Mouse (Mus musculus): ENCODE results near the gene Rmnd5a.
A peak's percentile ranks its signal among the peaks of the same experiment; 100 is the strongest.
"Not testable (repeated sequence)": the region's sequence is repeated elsewhere in the genome, so short reads cannot be mapped to it uniquely, and the experiment has no call there.

Rmnd5a gene

DNA sequence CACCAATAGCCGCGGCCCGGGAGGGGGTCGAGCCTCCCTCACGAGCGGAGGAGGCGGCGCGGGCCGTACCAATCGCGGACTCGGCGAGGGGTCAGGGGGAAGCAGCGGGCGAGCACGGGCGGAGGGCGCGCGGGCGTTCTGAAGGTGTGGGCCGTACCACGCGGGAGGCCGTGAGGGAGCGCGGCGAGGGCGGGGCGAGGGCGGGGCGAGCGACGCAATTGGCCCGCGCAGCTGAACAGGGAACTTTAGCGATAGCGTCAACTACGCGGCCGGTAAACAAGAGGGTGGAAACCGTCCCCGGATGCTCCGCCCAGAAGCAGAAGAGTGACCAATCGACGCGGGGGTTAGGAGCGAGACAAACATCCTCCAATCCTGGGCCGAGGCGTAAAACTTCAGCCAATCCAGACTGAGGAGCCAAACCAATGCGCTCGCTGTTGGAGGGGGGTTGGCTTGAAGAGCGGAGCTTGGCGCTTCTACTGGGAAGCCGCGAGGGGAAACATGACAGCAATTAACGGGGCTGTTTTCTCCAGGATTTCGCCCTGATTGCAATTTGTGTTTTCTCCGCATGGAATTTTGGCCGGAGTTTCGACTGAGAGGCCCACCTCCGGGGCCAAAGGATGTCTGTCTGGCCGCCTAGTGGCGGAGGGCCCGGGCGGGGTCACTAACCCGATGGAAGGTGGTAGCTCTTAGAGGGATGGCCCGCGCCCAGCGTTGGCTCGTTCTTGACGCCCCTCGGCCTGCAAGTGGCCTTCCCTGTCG lies at the start of gene Rmnd5a:
Gene Rmnd5a (minus strand): TSS at position 146 of the 759 bp plus-strand sequence.
- DNase-seq, result peak; percentile 99

DNA sequence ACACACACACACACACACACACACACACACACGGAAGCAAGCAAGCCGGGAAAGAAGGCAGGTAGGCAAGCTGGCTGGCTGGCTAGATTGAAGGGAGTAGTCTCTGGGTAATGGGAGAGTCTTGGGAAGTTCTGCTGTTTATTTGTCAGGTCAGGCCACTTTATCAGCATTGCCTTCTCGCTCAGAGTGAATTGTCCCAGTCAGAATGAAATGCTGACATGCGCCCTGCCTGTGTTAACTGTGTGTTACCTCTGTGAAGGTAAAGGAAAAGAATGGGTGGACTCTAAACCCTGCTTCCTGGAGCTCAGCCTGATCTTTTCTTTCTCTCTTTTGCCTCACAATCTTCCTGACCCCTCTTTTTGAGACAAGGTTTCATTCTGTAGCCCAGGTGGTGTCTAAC lies 47.5 kb upstream of the Rmnd5a start:
- DNase-seq, result no peak

DNA sequence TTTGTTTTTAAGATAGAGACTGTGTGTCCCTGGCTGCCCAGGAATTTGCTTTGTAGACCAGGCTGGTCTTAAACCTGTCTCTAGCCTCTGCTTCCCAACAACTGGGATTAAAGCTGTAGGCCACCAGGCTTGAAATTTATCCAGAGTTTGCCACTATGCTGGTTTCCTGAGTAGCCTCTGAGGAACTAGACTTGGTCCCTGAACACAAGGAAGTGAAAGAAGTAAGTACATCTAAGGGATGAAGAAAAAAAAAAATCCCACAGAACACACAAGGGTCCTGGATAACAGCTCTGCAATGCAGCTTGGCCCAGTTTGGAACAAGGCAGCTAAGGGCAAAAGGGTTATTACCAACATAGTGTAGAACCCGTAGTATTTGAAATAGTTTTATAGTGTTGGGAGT lies 46.4 kb upstream of the Rmnd5a start:
- no peak for DNase-seq

DNA sequence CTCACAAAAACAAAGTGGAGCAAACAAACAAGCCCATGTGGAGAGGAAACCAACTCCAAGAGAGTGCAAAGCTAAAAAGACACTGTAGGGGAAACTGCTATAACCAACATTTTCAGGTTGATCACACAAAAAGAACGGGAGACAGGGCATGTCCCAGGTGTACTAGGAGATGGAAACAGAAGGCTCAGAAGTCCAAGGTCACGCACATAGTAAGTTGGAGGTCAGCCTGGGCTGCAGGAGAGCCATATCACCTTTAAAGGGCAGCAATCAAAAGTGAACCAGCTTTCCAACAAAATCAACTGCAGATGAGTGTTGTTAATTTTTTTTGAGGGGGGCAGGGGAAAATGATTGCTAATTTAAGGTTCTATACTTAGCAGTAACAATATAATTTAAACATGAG lies 45.8 kb upstream of the Rmnd5a start:
- no peak for DNase-seq

DNA sequence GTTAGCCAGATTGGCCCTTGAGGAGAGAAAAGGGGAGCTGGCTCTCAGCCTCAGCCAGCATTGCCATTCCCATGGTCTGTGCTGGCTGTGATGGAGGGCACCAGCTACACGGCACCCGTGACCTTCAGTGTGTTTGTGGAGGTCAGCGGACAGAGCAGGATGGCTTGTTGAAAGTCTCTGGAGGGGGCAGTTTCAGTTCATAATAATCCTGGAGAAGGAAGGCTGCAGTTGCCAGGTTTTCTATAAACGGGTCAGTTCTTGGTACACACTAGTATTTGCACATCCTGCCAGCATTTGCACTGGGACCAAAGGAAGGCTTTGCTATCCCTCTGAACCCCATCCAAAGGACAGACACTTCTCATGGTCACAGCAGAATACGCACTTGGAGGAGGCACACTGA lies 44.8 kb upstream of the Rmnd5a start:
- DNase-seq, result no peak

DNA sequence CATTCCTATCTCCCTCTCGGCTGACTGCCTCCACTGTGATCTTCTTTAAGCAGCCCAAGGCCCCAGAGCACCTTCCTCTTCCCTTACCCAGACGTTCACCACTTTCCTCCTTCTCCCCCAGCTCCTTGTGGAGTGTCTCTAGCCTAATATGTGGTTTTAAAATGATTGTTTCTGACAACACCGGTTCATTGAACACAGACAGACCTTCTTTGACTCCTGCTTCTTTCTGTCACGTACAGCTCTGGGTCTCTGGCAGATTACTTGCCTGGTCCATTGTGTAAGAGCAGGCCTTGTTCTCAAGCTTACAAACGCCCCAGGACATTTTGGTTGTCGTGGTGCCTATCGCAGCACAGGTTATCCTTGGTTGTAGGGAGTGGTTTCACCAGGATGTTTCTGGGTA lies 40.7 kb upstream of the Rmnd5a start:
- DNase-seq, result no peak

DNA sequence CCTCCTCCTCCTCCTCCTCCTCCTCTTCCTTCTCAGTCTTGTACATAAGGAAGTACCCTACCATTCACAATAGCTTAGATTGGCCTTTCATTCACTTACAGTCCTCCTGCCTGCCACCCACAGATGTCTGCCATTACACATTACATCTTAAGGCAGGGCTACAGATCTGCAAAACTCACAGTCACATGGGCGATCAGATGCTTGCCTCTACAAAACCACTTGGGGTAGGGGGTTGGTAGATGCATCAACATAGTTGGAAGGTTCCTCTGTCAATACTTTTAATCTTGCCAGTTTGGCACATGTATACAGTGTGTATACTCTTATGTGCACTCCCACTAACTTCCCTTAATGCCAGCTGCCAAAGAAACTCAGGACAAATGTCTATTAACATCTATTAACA lies 39.7 kb upstream of the Rmnd5a start:
- DNase-seq, result no peak

DNA sequence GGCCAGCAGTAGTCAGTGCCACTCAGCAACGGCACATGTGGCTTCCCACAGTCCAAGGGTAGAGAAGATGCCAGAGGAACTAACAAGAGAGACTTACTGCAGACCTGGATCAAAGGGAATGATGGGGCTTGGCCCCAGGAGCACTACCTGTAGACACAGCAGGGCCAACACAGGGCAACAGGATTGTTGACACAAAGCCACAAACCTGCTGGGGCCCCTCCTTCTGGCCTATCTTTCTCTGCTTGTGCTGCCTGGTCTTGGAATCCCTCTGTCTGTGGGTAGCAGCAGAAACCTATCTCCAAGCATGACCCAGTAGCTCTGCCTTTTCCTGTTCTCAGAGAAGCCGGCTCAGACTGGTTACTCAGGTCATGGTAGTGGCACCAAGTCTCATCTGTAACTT lies 39.2 kb upstream of the Rmnd5a start:
- DNase-seq, result not testable (repeated sequence)

DNA sequence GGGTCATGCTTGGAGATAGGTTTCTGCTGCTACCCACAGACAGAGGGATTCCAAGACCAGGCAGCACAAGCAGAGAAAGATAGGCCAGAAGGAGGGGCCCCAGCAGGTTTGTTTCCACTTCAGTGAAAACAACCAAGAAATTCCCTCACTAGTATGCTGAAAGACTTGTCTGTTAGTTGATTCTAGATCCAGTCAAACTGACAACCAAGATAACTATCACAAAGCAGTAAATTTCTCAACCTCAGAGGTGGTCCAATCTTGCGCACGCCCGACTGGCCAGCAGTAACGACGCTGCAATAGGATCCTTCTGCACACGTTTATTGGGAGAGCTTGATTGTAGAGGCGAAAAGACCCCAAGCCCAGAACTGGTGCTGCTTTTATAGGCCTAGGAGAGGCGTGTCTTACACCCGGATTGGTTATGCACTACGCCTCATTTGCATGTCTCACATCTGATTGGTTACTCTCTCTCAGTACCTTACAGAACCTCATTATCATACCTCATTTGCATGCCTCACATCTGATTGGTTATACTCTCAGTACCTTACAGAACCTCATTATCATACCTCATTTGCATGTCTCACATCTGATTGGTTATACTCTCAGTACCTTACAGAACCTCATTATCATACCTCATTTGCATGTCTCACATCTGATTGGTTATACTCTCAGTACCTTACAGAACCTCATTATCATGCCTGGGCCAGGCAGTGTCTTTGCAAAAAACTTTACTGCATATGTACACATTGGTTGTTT lies 38.6 kb upstream of the Rmnd5a start:
- DNase-seq, result not testable (repeated sequence)

DNA sequence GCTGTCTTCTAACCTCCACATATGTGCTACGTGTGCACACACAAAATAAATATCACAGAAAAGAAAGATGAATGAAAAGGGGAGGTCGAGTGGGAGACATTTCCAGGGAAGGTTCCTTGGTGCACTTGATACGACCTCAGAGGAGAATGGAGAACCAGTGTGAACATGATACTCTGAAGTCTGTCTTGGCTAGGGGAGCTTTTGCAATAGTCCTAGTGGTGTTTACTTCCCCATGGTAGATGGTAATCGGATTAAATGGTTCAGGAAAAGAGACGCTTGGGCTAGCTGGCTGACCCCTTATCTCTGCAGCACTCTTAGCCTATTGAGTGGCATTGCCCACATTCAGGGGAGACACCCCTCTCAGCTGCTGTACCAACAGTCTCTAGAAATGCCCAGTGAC lies 36.3 kb upstream of the Rmnd5a start:
- DNase-seq, result no peak

DNA sequence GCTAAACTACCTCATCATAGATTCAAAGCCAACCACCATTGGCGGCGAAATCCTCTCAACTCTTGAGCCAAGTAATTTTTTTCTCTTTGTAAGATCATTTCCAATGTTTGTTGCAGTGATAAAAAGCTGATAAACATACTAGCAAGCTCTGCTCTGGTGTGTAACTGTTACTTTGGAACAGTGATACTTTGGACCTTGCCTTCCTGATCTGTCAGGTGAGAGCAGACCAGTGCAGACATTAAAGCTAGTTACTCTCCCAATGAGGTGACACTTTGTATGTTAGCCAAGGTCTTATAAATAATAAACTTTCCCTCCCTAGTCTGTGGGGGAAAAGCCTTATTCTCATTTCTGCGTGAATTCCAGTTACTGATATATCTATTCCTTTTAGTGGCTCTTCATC lies 35.2 kb upstream of the Rmnd5a start:
- no peak for DNase-seq

DNA sequence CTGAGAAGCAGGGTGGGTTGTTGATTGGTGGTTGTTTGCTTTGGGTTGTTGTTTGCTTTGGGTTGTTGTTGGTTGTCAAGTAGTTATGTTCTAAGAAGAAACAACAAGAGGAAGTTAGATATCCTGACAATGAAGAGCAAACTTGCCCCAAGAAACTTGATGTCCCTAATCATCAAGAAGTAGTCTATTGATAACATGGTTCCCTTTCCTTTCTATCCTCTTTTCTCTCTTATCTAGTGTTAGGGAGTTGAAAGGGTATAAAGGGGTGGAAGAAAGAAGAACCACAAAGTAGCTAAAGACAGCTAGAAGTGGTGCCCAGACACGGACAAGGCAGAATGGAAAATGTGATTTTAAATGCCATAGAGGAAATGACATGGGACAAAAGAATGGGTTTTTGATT lies 32.3 kb upstream of the Rmnd5a start:
- DNase-seq, result no peak

DNA sequence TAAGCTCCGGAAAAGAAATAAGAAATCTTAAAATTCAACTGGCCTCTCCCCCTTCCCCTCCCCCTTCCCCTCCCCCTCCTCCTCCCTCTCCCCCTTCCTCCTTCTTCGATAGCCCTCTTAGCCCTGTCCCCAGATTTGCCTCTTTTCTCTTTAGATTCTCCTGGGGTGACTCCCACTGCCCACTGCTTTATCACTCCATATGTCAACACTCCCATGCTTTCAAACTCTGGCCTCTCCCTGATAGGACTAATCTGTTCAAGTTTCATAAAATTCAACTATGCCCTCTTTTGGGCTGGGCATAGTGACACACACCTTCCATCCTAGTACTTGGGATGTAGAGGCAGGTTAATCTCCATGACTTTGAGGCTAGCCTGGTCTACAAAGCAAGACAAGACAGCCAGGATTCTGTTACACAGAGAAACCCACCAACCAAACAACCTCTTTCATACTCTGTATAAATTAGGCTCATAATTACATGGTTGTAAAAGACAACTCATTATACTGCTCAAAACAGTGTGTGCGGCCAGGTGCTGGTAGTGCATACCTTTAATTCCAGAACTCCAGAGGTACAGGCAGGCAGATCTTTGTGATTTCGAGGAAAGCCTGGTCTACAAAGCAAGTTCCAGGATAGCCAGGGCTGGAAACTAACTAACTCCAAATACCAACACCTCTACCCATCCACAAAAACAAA lies 31.5 kb upstream of the Rmnd5a start:
- DNase-seq, result no peak

DNA sequence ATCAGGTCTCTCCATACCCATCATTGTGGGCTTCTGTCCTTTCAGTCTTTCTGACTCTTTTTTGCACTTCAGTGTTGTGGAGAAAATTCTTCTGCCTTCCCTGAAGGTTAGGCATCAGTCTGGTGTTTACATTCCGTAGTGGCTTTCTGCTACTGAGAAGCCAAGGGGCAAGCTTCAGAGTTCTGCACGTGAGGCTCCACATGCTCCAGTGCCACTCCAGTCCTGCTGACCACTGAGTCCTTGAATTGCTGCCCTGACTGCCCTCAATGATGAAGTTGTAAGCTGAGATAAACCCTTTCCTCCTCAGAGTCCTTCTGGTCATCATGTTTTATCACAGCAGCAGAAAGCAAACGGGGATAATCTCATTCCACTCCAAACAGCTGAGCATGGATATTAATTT lies 28.9 kb upstream of the Rmnd5a start:
- DNase-seq, result no peak

DNA sequence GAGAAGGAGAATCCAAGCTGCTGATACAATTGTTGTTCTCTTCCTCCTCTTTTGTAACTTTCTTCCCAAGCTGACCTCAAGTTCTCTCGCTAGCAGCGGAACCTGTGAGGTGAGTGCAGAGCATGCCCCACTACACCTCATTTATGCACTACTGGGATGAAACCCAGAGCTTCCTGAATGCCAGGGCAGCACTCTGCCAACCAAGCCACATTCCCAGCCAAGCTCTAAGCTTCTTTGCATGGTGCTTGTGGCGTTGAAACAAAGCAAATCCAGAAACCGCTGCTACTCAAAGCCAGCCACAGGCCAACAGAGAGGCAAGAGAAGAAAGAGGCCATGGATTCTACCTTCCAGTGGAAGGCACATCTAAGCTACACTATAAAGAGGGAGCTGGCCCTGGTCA lies 27.3 kb upstream of the Rmnd5a start:
- no peak for DNase-seq

DNA sequence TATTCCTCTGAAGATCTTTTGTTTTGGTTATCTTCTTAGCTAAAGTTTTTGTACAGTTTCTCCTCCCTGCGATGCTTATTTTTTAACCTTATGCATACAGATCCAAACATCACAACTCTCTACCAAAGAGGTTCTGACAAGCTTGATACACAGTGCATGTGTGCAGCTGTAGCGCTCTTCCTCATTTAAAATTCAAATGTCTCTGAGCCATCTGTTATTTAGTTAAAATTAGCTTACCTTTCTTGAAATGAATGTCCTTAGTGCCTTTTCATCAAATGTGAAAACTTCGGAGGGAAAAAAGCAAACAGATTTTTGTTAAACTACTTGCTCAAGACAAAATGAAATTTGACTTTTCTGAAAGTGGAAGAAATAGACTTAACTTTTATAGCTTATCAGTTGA lies 24.7 kb upstream of the Rmnd5a start:
- no peak for DNase-seq

DNA sequence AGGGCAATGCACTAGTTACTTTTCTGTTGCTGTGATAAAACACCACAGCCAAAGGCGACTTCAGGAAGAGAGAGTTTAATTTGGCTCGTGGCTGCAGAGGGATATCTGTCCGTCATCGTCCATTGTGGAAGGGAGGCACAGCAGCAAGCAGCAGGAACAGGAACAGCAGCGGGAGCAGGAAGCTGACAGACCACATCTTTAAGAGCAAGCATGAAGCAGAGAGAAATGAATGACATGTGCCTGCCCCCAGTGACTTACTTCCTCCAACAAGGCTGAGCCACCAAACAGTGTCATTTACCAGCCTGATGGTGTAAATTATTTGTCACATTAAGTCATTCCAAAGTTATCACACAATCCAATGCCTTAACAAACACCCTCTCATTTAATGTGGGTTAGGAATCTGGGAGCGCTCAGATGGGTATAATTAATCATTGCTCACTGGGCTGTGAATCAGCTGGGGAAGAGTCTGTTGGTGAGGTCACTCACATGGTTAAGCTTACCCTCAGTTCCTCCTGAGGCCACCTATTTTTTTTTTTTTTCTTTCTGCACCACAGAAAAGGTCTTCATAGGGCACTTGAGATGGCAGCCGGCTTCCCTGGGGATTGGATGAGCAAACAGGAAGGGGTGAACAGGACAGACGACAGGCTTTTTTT lies 17.6 kb upstream of the Rmnd5a start:
- DNase-seq, result no peak

DNA sequence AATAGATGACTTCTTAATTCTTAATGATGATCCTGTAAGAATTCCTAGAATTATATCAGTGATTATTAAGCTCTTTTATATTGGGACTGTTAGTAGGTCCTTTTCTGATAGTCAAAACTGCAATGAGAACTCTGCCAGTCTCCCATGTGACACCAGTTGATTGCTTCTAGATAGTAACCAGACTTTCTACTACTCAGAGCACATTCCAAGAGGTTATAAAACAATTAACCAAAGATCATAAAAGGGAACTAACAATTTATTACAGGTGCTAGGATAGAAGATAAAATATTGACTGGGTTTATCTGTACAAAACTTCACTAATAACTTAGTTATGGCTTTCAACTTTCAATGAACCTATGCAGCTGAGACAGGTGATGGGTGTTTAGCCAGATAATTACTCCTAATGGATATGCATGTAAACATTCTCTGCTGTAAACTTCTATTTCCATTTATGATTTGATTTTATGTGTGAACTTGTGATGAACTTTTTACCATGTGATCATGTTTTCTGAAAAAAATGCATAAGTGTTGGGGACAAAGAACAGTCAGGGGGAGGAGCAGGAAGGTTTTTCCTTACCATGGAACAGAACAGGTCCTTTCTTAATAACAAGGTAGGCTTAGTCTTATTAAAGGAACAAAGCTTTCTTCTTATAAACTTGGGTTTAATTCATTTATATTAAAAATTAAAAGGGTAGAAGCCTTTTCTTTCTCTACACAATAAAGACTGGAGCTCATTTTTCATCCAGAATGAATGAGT lies 13.7 kb upstream of the Rmnd5a start:
- DNase-seq, result not testable (repeated sequence)

DNA sequence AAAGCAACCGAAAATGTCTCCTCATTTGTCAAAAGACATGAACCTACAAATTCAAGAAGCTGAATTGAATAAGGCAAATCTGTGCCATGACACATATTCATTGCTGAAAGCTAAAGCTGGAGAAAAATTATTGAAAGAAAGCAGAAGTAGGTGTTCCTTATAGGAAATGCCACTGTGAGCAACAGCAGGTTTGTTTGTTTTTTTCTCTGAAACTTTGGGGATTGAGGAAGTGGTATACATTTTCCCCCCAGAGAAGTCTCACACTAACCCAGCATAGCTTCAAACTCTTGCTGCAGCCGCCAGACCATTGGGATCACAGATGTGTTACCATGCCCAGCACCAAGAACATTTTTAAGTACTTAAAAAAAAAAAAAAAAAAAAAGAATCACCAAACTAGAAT lies 12.4 kb upstream of the Rmnd5a start:
- DNase-seq, result no peak

DNA sequence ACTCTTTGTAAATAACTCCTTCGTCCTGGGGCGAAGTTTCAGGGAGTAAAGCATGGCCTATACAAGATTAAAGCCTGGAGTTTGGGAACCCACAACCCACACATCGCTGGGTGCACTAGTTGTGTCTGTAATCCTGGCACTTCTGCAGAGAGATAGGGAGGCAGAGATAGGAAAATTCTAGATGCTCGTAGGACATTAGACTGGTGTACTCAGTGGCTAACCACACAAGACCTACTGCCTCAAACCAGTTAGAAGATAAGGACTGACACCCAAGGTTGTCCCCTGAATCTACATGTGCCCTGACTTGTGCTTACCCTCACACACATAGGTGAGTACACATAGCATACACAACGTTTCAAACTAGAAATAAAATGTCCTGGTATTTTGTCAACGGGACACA lies 5.1 kb upstream of the Rmnd5a start:
- no peak for DNase-seq

DNA sequence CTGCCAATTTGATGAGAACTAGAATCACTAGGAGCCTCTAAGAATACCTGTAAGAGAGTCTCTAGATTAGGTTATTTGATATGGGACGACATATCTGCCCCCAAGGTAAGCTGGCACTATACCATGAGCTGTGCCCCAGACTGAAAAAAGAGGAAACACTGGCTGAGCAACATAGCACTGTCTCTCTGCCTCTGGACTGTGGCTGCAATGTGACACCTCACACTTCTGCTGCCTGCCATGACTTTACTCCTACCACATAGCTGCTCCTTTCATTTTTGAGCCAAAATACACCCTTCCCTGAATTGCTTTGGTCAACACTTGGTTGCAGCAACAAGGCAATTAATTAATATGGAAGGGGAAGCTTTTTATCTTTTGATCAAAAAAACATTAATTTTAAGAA lies 4.3 kb upstream of the Rmnd5a start:
- no peak for DNase-seq

DNA sequence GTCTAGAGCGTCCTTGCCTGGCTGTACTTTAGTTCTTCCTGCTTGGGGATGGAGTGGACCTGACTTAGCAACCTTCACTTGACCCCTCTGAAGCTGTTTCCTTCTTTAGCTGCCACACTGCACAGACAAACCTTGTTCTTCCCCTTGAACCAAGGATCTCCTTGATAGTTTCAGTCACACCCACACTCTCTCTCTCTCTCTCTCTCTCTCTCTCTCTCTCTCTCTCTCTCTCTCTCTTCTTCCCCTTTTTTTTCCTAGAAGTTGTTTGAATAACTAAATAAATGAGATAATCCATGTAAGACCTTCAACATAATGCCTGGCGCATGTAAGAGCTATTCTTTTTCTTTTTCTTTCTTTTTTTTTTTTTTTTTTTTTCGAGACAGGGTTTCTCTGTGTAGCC lies 1.7 kb upstream of the Rmnd5a start:
- DNase-seq, result no peak

DNA sequence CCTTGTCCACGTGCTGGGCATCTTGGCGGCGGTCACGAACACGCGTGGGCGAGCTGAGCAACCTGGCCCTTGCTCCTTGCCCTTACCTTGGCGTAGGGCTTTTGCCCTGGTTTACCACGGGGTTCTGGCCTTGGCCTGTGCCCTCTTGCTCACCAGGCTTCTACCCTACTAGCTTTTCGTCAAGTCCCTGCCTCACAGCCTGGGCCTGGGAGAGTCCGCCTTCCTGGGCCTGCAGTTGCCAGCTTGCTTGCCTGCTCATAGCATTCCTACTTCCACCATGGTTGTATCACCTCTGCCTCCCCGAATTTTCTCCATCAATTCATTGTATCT lies 779 bp upstream of the Rmnd5a start:
- no peak for DNase-seq
